Mouse (Mus musculus) ES-Bruce4 (cell line): ENCODE measurements at regions not wholly inside any gene's neighbourhood (a gene's known extent, or its start where the extent isn't known, plus 50 kb on each side); places are given as distances from the start of the nearest gene placed in this dataset.

Experiments used
- H3K27ac ChIP-seq: 2 replicates; pipeline ENCODE4 v1.5.1; 2012; ENCODE audit warnings: low read length, inconsistent platforms; ENCODE audit not compliant: insufficient read depth
- H3K27me3 ChIP-seq: 2 replicates; pipeline ENCODE4 v1.6.1; 2012; ENCODE audit warnings: mild to moderate bottlenecking, low read length, inconsistent platforms; ENCODE audit not compliant: control insufficient read depth, poor library complexity, insufficient read depth, severe bottlenecking
- H3K36me3 ChIP-seq: 2 replicates; pipeline ENCODE4 v1.6.1; 2012; ENCODE audit warnings: inconsistent platforms, mild to moderate bottlenecking, low read length, moderate library complexity; ENCODE audit not compliant: control insufficient read depth, poor library complexity, insufficient read depth, severe bottlenecking
- H3K4me1 ChIP-seq: one replicate; pipeline ENCODE4 v1.8.1; 2011; ENCODE audit warnings: low read length; ENCODE audit not compliant: control insufficient read depth, insufficient read depth
- H3K4me3 ChIP-seq: 2 replicates; pipeline ENCODE4 v1.5.1; 2011; ENCODE audit warnings: low read depth, mild to moderate bottlenecking, low read length
- H3K9ac ChIP-seq: 2 replicates; pipeline ENCODE4 v1.6.1; 2012; ENCODE audit warnings: low read depth, mild to moderate bottlenecking, inconsistent platforms; ENCODE audit not compliant: poor library complexity, severe bottlenecking
- H3K9me3 ChIP-seq: replicated peaks from 2 replicates; pipeline ENCODE4 v1.6.1; 2012; ENCODE audit warnings: mild to moderate bottlenecking, low read length, inconsistent platforms; ENCODE audit not compliant: control insufficient read depth, poor library complexity, insufficient read depth, severe bottlenecking
- CTCF ChIP-seq: IDR thresholded peaks from one replicate; pipeline ENCODE4 v1.8.1; 2011; ENCODE audit warnings: low read depth, low read length
- EP300 ChIP-seq: IDR thresholded peaks from 2 replicates; pipeline ENCODE4 v1.6.1; 2011; ENCODE audit warnings: low read depth, low read length; ENCODE audit not compliant: insufficient read depth
- POLR2A ChIP-seq: IDR thresholded peaks from one replicate; pipeline ENCODE4 v1.8.1; 2011; ENCODE audit warnings: low read length; ENCODE audit not compliant: insufficient read depth

DNA sequence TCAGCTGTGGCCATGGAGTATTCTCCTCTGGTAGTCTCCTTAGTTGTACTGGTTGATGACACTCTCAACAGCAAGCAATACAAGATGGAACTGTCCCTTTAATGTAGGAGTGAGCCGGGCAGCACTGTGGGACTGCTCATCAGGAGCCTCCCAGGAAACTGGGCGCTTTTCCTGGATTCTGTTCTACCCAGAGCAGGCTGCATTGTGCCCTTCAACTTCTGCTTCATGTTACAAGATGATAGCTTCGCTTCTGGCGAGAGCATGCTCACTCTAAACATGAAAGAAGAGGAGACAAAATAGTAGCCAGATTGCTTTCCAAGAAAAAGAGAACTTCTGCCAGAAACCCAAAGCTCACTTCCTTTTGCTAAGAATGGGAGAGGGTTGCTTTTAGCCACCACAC lies 271.8 kb downstream of the Zfp619 start:
- H3K27ac ChIP-seq = no peak overlapping the region
- no peak overlapping the region for H3K9ac ChIP-seq
- no peak overlapping the region for H3K4me3 ChIP-seq
- no peaks in the 10 kb centered on the region for H3K36me3 ChIP-seq
- peaks cover 7% of the 10 kb centered on the region for H3K9me3 ChIP-seq
- no peaks in the 10 kb centered on the region for H3K4me1 ChIP-seq
- H3K27me3 ChIP-seq = no peaks in the 10 kb centered on the region
- TF ChIP-seq CTCF (no peak), POLR2A (no peak), EP300 (no peak)

DNA sequence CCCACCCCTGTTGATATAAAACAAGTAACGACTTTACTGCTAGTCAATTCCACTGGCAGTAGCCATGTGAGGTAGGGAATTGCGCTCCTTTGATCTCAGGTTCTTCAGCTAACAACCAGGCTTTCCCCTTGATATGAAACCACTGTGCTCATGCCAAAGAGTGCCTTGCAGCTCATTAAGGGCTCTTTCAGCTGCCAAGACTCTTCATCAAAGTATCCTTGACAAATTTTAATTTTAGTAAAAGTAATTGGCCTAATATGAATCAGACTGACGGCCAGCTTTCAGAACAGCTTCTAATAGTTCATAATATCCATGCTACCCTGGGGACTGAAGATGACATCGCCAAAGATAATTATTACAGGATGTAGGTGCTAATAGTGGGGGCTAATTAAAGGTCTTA lies 272.3 kb downstream of the Zfp619 start:
- TF ChIP-seq EP300 (no peak), CTCF (no peak), POLR2A (no peak)
- H3K4me1 ChIP-seq = no peaks in the 10 kb centered on the region
- no peak overlapping the region for H3K4me3 ChIP-seq
- H3K9me3 ChIP-seq = peaks cover 2% of the 10 kb centered on the region; the same call in 1 of the 2 replicates
- no peak overlapping the region for H3K9ac ChIP-seq
- H3K27ac ChIP-seq = no peak overlapping the region
- no peaks in the 10 kb centered on the region for H3K36me3 ChIP-seq
- H3K27me3 ChIP-seq = no peaks in the 10 kb centered on the region

DNA sequence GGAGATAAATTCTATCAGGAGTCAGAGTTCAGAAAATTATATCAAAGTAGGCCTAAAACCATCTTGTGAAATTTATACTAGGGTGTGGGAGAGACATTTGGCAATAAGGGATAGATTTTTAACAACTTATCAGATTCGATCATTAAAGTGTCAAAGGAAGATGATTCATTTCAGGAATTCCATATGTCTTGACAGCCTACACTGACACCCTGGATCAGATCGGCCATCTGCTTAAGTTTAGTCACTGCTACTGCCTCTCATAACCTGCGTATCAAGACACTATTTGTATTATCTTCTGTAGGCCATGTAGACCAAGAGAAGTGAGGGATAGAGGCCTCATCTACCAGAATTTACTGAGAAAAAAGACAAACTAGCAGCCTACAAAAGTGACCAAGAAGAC lies 277.2 kb downstream of the Zfp619 start:
- Histone ChIP-seq H3K4me3 (no peak overlapping the region), H3K4me1 (no peaks in the 10 kb centered on the region), H3K36me3 (no peaks in the 10 kb centered on the region), H3K27me3 (no peaks in the 10 kb centered on the region), H3K9me3 (no peaks in the 10 kb centered on the region), H3K9ac (no peak overlapping the region), H3K27ac (no peak overlapping the region)
- no peak for TF ChIP-seq CTCF
- TF ChIP-seq EP300 = no peak
- no peak for TF ChIP-seq POLR2A

DNA sequence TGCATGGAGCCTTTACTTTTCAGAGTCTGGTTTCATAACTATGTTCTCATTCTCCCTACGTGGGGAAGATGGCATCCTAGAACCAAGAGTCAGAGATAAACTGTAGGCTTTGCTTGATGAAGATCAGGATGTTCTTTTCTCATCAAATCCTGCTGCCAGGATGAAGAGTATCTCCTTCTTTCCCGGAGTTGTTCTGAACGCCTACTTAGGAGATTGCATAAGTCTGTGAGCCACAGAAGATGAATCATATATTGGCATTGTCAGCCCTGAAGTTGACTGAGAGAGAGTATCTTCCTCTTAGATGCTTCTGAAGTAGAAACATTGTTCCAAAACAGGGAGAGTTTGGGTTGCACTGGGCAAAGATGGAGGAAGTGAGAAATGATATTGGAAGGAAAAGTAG lies 286.7 kb downstream of the Zfp619 start:
- H3K27me3 ChIP-seq = no peaks in the 10 kb centered on the region
- no peak overlapping the region for H3K4me3 ChIP-seq
- H3K36me3 ChIP-seq = no peaks in the 10 kb centered on the region
- no peak overlapping the region for H3K9ac ChIP-seq
- H3K9me3 ChIP-seq = no peaks in the 10 kb centered on the region
- H3K27ac ChIP-seq = no peak overlapping the region
- TF ChIP-seq POLR2A (no peak), EP300 (no peak), CTCF (no peak)
- no peaks in the 10 kb centered on the region for H3K4me1 ChIP-seq

DNA sequence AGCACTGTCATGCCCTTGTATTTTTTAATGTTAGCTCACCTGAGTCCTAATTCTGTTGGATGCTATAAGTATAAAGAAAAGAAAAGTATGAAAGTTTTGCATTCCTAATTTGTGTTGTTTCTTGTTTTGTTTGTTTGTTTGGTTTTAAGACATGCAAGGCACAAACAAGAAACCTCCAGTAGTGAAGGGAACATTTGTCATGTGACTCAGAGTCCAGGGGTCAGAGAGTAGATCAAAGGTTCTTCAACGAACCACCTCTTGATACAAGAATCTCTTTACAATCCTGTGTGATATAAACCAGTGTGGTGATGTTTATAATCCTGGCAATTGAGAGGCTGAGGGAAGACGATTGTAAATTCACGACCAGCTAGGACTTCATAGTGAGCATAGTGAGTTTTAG lies 300.5 kb downstream of the Zfp619 start:
- no peak overlapping the region for H3K9ac ChIP-seq
- H3K4me1 ChIP-seq = no peaks in the 10 kb centered on the region
- TF ChIP-seq EP300 (no peak), POLR2A (no peak), CTCF (no peak)
- no peaks in the 10 kb centered on the region for H3K36me3 ChIP-seq
- H3K27me3 ChIP-seq = no peaks in the 10 kb centered on the region
- no peaks in the 10 kb centered on the region for H3K9me3 ChIP-seq
- no peak overlapping the region for H3K27ac ChIP-seq
- no peak overlapping the region for H3K4me3 ChIP-seq

DNA sequence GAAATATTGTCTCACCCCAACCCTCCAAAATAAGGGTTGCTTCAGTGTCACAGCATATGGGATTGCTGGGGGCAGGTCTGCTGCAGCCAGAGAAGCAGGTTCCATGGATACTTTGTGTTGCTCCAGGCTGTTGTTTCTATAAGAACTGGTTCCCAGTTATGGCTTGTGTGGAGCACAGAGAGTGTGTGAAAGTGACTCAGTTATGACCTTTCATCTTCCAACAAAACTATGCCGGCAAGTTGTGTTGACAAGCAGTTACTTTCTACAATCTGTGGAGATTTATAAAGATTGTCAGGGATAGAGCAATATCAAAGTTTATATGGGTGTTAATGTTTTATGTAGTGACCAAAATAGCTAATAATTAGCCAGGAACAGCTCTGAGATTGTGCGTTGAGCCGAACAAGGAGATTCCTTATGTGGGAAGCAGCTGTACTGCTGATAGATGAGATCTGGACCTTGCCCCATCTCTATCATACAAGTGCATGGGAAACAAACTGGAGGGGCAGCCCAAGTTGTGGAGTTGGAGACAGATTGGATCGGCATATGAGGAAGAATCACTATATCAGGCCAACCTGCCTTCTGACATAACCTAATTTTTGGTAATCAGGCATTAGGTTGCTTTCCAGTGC lies 305.1 kb downstream of the Zfp619 start:
- TF ChIP-seq EP300 (no peak), POLR2A (no peak), CTCF (no peak)
- no peaks in the 10 kb centered on the region for H3K9me3 ChIP-seq
- no peak overlapping the region for H3K4me3 ChIP-seq
- no peak overlapping the region for H3K27ac ChIP-seq
- H3K9ac ChIP-seq = no peak overlapping the region
- no peaks in the 10 kb centered on the region for H3K36me3 ChIP-seq
- H3K4me1 ChIP-seq = no peaks in the 10 kb centered on the region
- H3K27me3 ChIP-seq = no peaks in the 10 kb centered on the region
